Mouse (Mus musculus): ENCODE measurements around the gene Cypt14. TPM values are rescaled to one million over a fixed set of nuclear protein-coding genes. Genes with fewer than 3 reads are reported as not detected.
"Not testable (repeated sequence)": the region's sequence is repeated elsewhere in the genome, so short reads cannot be mapped to it uniquely, and the experiment has no call there.

Gene Cypt14
- polyA plus RNA-seq (2012; rRNA removed), result not detected in 2 replicates

DNA sequence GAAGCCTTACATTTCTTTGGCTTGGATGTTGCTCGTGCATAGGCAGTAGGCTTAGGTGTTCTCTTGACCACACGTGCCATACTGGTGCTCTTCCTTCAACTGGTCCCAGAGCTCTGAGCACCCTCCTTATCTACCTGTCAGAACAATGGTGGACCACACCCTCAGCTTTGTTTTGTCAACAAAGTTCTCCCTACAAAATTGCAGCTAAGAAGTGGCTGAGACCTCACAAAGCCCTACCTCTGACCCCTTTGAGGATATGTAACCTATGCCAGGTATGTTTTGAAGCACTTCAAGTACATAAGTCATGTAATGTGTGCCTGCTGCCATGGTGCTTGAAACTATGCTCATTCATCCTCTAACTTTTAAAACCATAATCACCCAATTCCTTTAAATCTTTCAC is at the start of gene Cypt14:
TSS of gene Cypt14 (minus strand) at position 101 of the 400 bp plus-strand sequence.
- 72% methylated on average over 2 of the region's 2 CpGs for WGBS
- H3K4me3 ChIP-seq (replicated peaks; ENCODE audit: extremely low read depth, low read depth, low read length); DNase-seq; H3K4me1 ChIP-seq (ENCODE audit: control insufficient read depth, insufficient read depth, low read length): not testable (repeated sequence)

Measured in lung, adult 2 months (tissue).